Mouse (Mus musculus) megakaryocyte, adult 5-6 weeks (primary cell): ENCODE measurements at regions not wholly inside any gene's neighbourhood (a gene's known extent, or its start where the extent isn't known, plus 50 kb on each side); places are given as distances from the start of the nearest gene placed in this dataset.

Experiments
- ATAC-seq: 2 replicates; pipeline ENCODE4 v1.8.0; 2016; ENCODE audit warnings: mild to moderate bottlenecking, inconsistent platforms; ENCODE audit not compliant: poor library complexity, severe bottlenecking

DNA sequence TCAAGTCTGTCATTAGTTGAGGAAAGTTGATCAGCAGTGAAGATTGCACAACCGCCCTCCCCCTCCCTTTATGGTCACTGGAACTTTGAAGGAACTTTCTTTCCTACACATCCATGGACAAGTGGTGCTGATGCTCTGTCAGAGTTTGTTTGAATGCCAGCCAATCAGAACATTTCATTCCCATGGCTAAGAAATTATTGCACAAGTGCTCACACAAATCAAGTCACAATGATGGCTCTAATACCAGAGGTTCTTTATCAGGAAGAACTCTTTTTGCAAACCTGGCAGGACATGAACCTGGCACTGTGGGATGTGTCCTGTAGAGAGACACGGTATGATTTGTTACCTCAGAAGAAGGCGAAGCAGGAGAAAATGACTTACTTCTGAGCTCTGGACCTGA is 54.3 kb upstream of the Spry2 start:
- no peak for ATAC-seq

DNA sequence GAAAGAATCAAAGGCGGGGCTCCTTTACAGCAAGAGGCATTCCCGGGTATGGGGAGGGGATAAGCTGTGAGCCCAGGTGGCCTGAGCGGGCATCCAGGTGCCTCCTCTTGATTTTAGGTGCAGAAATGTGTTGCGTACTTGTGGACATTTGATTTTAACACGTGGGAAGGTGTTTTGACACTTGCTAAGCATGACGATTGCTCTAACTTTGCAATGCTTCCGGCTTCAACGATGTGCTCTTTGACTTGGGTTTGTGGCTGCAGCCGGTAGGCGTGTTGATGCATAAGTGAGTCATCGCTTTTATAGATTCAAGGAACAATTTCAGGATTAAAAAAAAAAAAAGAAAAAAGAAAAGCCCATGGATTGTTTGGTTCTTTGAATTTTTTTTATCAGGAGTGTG is 58.5 kb upstream of the Spry2 start:
- ATAC-seq: peak; percentile 65

DNA sequence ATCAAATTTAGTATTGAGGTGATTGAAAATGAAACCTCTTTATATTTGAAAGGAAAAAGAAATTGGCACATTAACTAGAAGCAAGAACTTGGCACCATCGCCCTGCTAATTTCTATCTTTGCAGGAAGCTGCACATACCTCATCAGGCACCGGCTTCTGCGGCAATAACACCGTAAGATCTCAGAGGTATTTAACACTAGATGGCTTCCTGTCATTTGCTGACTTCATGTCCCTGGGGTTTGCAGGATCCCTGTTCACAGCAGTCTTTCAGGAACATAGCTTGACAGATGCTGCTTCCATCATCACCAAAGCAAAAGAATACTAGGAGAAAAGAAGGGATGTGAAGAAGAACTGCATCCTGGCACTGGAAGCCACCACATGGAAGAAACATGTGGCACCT is 60.2 kb upstream of the Spry2 start:
- peak; percentile 49 for ATAC-seq

DNA sequence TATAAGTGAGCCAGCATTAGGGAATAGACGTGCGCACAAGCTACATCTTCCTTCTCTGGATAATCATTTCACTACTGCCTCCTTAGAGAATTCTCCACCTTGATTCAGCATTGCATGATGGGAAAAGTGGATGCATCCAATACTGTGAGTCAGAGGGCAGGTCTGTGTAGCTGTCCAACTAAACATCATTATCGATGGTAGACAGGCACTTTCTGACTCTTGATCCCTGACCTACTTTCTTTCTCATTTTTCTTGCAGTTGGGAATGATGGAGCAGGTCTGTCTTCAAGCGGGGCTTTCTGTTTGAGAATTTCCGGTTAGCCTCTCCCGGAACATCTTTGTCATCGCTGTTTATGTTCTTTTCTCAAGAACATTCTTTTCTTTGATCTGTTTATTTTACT is 61.4 kb upstream of the Spry2 start:
- no peak for ATAC-seq

DNA sequence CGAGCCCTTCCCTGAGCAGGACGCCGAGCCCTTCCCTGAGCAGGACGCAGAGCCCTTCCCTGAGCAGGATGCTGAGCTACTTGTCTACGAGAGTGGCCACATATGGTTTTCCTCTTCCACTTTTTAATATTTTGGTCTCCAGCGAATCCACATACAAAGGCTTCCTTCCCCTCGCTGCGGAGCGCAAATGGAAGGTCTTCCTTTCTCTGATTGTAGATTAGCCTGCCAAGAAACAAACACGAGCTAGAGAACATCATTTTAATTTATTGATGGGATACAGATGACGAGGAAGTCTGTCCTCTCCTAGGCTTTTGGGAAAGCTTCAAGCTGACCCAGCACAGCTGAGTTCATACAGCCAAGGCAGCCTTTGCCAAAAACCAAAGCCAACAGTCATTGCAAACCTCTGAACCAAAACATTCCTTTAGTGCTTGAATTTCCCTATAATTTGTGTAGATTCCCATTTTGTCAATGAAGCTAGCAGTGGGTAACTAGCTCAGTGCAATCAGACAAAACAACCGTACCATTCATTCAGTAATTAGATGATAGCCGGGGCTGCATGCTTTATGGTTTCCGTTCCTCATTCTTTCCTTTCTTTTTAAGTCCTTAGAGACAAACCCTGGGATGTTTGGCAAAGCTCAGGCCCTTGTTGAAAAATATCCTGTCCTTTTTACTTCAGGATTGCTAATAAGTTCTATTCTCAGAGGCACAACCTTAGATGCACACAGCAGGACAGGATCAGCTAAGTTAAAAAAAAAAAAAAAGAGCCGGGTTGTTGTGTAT is 83.1 kb upstream of the Spry2 start:
- no peak for ATAC-seq

DNA sequence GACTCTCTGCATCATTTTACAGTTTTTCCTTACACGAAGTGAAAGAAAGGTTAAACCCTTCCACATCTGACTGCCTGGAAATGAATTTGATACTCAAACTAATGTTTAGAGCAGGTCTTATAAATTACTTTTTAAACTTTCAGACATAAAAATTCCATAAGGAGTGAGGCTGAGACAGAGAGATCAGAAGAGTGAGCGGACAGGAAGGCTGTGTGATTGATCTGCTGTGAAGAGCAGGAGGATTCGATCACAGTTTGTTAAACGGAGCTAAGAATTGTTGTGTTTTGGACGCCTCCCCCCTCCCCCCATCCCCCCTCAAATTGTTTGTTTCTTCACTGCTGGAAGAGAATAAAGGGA is 83.7 kb upstream of the Spry2 start:
- ATAC-seq: no peak

DNA sequence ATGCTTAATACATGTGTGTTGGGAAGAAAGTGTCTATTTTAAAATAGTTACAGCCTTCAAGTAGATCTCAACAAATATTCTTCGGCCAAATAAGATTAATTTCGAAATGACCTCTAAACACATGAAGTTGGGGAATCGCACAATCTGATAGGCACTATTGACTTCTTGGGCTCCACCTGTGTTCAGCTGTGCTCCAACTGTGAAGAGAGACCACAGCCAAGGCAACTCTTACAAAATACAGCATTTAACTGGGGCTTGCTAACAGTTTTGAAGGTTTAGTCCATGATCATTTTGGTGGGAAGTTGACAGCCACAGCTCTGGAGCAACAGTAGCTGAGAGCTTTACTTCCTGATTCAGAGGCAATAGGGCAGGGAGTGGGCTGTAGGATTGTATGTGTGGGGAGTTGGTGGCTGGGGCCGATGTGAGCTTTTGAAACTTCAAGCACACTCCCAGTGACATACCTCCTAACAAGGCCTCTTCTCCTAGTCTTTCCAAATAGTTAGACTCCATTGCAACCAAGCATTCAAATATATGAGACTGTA is 90.8 kb upstream of the Spry2 start:
- peak; percentile 61 for ATAC-seq

DNA sequence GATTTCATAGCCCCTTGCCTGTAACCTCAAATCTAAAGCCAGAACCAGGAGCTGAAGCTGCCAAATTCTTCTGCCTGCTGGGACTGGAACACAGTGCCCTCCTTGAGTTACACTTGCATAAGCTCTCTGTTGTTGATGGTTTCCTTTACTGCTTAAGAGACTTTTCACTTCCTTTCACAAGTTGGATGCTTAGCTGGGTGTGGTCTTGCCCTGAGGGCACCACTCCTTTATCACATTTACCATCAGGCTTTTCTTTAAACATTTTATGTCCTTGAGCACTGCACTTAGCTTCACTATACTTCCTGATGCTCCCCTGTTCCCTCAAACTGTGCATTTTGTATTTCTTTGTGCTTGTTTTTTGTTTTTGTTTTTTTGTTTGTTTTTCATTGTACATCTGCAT is 92.1 kb upstream of the Spry2 start:
- peak; percentile 8; the same call in 1 of the 2 replicates for ATAC-seq

DNA sequence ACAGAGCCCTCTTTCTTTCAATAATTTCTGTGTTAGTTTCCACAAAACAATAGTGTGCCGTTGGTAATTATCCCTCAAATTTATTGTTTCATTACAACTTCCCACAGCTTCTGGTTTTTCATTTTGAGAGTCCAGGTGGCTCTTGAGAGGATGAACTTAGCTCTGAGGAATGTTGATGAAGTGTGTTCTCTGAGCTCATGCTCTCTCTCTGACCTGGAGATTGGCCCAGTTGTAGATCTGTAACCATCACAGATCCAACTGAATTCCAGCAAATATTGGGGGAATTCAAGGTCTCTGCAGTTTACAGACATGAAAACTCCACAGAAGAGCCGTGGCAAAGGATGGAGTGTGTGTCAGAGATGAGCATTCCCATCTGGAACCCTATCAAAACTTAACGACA is 96.5 kb upstream of the Spry2 start:
- ATAC-seq: no peak

DNA sequence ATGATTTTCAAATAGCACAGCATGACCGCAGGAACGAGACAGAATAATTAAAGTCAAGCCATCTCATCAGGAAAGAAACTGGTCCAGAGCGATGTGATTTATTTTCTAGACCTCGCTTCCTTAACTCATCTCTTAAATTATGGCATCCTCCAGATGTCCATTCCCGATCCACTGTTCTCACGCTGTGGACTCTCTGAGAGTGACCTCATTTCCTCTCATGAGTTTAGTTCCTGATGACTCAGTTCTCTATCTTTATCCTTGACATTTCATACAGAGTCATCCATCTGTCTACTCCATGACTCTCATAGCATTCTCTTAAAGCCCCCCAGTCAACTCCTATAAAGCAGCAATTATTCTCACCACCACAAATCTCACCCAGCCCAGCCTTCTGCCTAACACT is 103.2 kb upstream of the Spry2 start:
- no peak for ATAC-seq

DNA sequence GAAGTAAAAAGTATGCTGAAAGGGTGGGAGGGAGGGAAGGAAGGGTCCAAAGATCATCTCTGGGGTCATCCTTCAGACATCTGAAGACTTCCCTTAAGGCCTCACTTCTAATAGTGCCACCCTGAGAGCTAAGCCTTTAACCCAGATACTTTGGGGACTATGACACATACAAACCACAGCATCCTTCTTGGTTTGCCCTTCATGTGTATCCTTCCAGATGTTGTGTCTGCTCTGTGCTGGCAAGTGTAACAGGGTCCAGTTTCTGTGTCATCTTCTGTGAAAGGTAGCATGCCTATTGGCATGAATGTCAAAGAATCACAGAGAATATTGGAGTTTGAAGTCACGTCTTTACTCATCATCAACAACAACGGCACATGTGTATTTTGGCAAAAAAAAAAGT is 98.2 kb upstream of the Trim52 start:
- ATAC-seq: peak; percentile 38

DNA sequence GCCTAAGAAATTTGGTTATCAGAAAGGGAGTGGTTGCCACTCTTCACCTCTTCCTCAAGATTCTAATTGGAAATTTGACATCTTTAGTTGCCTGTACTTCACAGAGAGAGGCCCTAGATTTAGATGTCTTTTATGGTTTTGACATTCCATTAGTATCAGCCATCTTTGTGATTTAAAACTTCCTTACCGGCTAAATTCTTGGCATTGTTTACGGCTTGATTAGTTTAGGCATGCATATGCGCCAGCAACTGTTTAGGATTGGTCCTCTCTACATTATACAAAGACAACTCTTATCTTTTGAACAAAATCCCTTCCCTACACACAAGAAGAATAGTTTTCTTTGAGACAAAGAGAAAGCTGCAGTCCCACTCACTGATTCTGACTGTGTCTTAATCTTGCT is 97.0 kb upstream of the Trim52 start:
- ATAC-seq: no peak

DNA sequence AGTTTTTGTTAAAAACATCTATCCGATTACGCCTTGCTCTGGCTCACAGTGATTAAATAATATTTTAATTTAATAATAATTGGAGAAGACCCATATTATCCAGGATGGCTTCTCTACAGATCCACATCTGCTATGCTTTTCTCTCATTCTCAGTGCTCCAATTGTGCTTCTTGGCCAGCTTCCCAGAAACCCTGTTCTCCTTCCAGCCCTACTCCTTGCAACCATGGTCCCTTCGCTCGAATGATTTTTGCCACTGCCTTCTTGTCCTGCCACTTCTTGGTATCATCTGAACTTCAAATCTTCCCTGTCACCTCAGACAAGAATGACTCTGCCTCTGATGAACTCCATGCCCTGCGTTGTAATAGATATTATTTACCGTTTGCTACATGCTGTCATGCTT is 95.0 kb upstream of the Trim52 start:
- ATAC-seq: no peak

DNA sequence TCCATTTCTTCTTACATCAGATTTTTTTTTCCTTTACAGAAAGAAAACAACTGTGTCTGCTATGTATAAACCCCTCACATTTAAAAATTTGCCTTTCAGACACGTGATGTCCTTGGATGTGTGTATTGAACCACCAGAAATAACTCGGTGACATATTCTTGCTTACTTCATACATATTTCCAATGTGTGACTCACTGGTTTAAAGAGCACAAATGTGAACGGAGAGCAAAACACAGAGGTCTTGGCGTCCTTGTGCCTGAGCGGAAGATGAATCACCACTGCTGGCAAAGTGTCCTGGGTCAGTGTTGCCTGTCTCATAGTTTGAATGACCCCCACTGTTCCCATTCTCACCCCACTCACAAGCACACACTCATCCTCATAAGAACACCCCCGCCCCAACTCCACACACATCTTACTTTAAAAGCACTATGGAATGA is 94.0 kb upstream of the Trim52 start:
- no peak for ATAC-seq

DNA sequence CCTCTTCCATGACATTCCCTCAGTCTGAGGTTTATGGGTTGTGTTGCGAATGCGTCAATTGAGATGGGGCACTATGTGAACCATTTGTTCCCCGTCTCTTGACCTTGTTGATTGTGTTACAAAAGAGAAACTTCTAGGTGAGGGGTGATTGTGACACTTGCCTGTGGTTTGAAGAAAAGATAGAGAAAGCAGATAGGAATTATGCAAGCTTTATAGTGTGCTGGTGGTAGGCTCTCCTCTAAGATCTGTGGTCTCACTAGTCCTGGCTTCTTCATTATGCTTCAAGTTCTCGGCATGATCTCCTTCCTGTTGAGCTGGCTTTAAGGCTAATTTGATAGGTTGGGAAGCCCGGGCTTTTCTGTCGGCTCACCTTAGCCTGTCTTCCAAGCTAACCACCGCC is 83.2 kb upstream of the Trim52 start:
- ATAC-seq: peak; percentile 79

DNA sequence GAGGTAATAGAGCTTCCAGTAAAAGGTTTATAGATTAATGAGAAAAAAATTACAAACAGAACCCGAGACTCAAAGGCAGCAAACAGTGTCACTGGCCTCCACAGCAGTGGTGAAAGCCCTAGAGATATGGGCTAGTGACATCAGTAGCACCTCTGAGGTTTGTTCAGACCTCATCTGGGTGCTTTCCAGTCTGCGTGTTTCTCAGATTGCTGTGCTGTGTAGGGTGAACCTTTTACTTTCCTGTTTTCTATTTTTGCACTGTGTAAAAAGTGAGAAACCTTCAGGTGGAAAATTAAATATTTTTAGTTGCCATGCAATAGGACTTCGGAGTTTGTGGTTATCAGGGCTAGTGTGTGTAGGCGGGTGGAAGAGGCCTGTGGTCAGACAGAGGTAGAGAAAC is 79.2 kb upstream of the Trim52 start:
- peak; percentile 55 for ATAC-seq

DNA sequence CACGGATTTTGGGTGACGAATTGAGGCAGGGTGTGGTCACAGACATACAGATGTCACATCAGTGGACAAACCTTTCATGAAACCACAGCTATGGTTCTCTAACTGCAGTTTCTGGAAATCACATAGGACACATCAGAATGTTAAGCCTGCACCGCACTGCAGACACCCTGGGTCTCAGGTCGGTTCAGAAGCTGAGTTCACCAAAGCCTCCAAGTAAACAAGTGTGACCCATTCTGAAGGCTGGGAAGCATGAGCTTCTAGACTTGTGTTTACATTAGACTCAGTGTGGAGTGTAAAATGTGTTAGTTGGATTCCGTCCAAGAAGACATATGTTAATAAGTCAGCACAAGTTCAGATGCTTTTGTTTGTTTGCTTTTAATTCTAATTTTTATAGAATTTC is 78.3 kb upstream of the Trim52 start:
- no peak; the same call in 1 of the 2 replicates for ATAC-seq

DNA sequence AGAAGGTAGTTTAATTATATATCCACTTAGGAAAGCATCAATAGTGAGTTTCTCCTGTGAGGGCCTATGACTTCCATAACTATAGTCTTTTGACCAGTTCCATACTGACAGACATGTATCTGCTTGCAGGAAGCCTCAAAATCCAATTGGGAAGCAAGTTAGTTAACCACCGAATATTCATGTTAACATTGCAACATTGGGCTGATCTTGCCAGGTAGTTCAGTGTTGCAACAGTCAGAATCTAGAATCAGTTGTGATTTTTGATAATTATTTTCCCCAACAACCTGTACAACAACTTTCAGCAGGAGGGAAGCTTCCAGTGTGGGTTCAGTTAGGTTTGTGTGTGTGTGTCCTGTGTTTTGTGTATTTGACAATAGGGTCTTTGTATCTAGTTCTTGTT is 74.9 kb upstream of the Trim52 start:
- ATAC-seq: no peak

DNA sequence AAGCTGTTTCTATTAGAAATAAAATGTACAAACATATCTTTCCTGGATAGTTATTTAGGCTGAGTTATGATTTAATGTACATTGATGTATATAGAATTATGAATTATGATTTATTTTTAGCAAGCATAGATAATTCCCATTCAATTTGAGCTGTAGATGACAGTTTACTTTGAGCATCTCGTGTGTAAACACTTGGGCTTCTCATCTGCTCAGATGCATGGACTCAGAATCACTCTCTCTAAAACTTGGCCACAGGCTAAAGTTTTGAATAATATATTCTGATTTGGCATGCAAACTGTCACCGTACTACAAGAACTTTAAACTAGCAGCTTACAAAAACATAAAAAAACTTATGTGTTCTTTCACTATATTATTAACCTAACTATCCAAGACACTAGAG is 72.2 kb upstream of the Trim52 start:
- no peak for ATAC-seq

DNA sequence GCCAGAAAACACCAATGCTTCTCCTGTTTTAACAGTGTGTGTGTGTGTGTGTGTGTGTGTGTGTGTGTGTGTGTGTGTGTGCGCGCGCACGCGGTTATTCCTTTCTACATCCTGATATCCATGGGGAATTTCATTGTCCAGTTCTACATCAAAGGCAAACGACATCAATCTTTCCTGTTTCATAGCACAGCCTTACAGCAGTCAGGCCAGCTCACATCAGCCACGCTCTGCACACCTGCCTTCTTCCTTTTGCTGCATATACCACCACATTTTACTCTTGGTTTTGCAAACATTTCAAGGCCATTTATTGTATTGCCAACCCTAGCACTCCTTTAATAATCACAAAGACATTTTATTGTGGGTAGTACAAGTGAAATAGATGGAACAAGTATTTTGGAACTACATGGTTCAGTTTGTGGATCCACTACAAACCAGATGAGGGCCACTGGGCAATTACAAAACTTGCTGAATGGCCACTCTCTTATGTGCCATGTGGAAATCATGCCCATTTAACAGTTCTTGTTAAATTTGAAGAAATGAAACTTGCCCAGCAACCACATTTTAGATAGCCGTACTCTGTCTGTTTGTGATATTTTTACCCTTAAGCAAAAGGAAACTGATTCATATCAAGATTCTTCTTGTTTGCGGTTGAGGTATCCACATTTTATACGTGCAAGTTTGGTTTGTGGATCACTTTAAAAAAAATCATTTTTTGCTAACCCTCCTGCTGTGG is 70.9 kb upstream of the Trim52 start:
- peak; percentile 76 for ATAC-seq

DNA sequence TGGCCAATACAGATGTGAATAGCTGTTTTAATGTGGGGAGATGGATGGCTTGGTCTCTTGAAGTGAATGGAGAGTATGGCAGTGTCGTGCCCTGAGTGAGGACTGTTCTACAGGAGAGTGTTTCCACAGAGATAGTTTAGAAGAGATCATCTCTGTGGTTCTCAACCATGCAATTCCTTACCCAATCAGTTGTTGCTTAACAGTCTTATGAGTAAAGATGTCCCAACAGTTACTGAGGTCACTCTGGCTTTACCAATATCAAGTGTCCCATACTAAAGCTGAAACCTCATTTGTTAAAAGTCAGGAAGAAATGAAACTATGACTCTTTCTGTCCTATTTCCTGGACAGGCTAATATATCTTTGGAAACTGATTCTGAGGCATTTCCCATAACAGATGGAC is 61.7 kb upstream of the Trim52 start:
- peak; percentile 96 for ATAC-seq

DNA sequence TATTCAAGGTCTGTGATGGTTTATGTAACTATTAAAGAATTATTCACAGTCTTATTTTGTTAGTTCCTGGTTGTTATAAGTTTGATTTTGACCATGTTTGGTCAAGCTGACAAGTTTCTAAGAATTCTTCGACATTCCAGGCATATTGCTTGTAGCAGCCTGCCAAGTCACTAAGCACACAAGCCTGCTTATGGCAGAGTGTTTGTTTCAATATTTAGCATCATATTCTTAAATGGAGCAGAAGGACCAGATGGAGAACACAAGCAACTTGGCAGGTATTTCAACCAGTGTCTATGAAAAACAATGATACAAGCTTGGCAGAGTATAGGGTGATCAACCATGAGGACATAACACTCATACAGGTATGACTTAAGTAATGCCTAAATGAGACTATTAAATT is 55.8 kb upstream of the Trim52 start:
- no peak for ATAC-seq
